Comparison of ENCODE assay signal across 9 mouse cellular contexts in the genomic region with DNA sequence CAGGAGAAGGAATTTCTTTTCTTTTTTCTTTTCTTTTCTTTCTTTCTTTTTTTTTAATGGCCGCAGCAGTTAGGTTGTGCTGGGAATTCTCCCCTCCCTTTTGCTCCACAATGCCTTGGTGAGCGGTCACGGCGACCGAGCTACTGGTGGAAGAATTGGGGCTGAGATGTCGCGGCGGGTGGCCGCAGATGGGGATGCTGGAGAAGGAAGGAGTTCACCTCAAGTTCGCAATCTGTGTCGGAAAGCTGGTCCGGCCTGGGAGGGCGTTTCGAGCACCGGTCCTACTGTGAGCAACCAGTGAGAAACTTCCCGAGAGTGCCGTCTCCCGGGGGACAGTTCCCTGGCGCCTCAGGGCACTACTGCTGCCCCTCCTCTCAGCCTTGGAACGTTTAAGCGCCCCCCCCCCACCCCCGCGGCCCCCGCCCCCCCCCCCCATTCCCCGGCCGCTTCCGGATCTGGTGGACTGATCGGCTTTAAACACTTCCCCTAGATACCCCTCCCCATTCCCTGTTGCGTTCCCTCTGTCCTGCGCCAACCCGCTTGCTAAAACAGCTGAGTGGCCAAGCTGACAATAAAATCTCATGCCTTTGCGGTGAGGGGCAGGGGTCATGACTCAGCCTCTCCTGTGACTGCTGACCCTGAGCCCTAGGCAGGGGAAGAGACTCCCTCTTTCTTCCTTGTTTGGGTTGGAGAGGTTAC. TPM values are rescaled to one million over a fixed set of nuclear protein-coding genes. Genes with fewer than 3 reads are reported as not detected.
DNase-seq lines count a peak whose midpoint lies in the region; ATAC-seq lines count a peak whose summit lies in the region.
"Had no signal": no experiment of that assay in that cellular context is flagged by ENCODE, and none has a peak within 500 bp of the region (broad histone marks: within the 10 kb centered on the region; RNA-seq: fewer than 3 reads in every experiment).

No protein-coding gene starts in this region.

- H3K4me3 ChIP-seq in kidney, embryonic 14.5 days (ENCODE audit: low read length): peak overlapping the region; percentile 67
- peak overlapping the region; percentile 65 for H3K4me3 ChIP-seq in embryonic facial prominence, embryonic 11.5 days (ENCODE audit: low read depth, low read length)
- H3K4me3 ChIP-seq in intestine, embryonic 15.5 days (replicated peaks): peak overlapping the region; percentile 73
- peak overlapping the region; percentile 73 for H3K4me3 ChIP-seq in neural tube, embryonic 11.5 days (ENCODE audit: low read depth, low read length)

- H3K4me1 ChIP-seq in kidney, embryonic 14.5 days (ENCODE audit: control insufficient read depth, insufficient read depth, low read length): peaks cover 32% of the 10 kb centered on the region
- H3K4me1 ChIP-seq in embryonic facial prominence, embryonic 11.5 days (ENCODE audit: control insufficient read depth, insufficient read depth, low read length): peaks cover 9% of the 10 kb centered on the region
- H3K4me1 ChIP-seq in intestine, embryonic 15.5 days (replicated peaks): peaks cover 33% of the 10 kb centered on the region
- H3K4me1 ChIP-seq in neural tube, embryonic 11.5 days (ENCODE audit: control insufficient read depth, insufficient read depth, low read length): peaks cover 22% of the 10 kb centered on the region

- H3K27ac ChIP-seq in kidney, embryonic 14.5 days (ENCODE audit: low read depth, low read length): peak overlapping the region; percentile 85
- peak overlapping the region; percentile 83 for H3K27ac ChIP-seq in embryonic facial prominence, embryonic 11.5 days (replicated peaks; ENCODE audit: low read depth, low read length)
- H3K27ac ChIP-seq in intestine, embryonic 15.5 days: peak overlapping the region; percentile 81
- peak overlapping the region; percentile 96 for H3K27ac ChIP-seq in neural tube, embryonic 11.5 days (ENCODE audit: low read depth, low read length)

- H3K27me3 ChIP-seq in kidney, embryonic 14.5 days (ENCODE audit: control insufficient read depth, insufficient read depth, low read length): no peaks in the 10 kb centered on the region
- H3K27me3 ChIP-seq in embryonic facial prominence, embryonic 11.5 days (ENCODE audit: control insufficient read depth, insufficient read depth, low read length): no peaks in the 10 kb centered on the region
- no peaks in the 10 kb centered on the region for H3K27me3 ChIP-seq in intestine, embryonic 15.5 days (replicated peaks)
- no peaks in the 10 kb centered on the region for H3K27me3 ChIP-seq in neural tube, embryonic 11.5 days (ENCODE audit: control insufficient read depth, insufficient read depth, low read length)
- H3K27me3 ChIP-seq: Patski had no signal

- peaks cover 21% of the 10 kb centered on the region; the same call in 1 of the 2 replicates for H3K36me3 ChIP-seq in kidney, embryonic 14.5 days (ENCODE audit: control insufficient read depth, insufficient read depth, low read length)
- no peaks in the 10 kb centered on the region for H3K36me3 ChIP-seq in embryonic facial prominence, embryonic 11.5 days (replicated peaks; ENCODE audit: control insufficient read depth, insufficient read depth, low read depth, low read length)
- 0 out of 2 replicates have a peak, but pooled peaks cover 5% of the 10 kb centered on the region for H3K36me3 ChIP-seq in intestine, embryonic 15.5 days
- peaks cover 2% of the 10 kb centered on the region for H3K36me3 ChIP-seq in neural tube, embryonic 11.5 days (ENCODE audit: control insufficient read depth, insufficient read depth, low read length)

- ATAC-seq in kidney, embryonic 14.5 days (ENCODE audit: low FRiP score, low TSS enrichment): peak; percentile 6; the same call in 1 of the 2 replicates
- ATAC-seq in embryonic facial prominence, embryonic 11.5 days (replicated peaks; ENCODE audit: insufficient number of reproducible peaks, low FRiP score, low TSS enrichment, low read depth): no peak
- no peak; the same call in 1 of the 2 replicates for ATAC-seq in intestine, embryonic 15.5 days
- ATAC-seq in neural tube, embryonic 11.5 days (ENCODE audit: insufficient read depth, low FRiP score, low TSS enrichment): 0 out of 2 replicates have a peak, but pooled peaks have one; percentile 24
- ATAC-seq in megakaryocyte progenitor cell, adult 5-6 weeks (replicated peaks; ENCODE audit: poor library complexity): no peak; the same call in 1 of the 2 replicates

- no peak for DNase-seq in kidney, postnatal 25 days
- DNase-seq in adrenal gland, adult 2 months: peak; percentile 72
- peak; percentile 59 for DNase-seq in embryonic facial prominence, embryonic 11.5 days (ENCODE audit: low spot score)
- DNase-seq in neural tube, embryonic 11.5 days (ENCODE audit: low spot score): peak; percentile 52
- no peak for DNase-seq in left cerebral cortex, adult 8-10 months (ENCODE audit: low spot score in 2 of 2)

- no peaks in the 10 kb centered on the region for H3K9me3 ChIP-seq in kidney, embryonic 14.5 days (ENCODE audit: control insufficient read depth, low read length)
- no peaks in the 10 kb centered on the region for H3K9me3 ChIP-seq in embryonic facial prominence, embryonic 11.5 days (replicated peaks; ENCODE audit: control insufficient read depth, low read length)
- no peaks in the 10 kb centered on the region for H3K9me3 ChIP-seq in intestine, embryonic 15.5 days
- H3K9me3 ChIP-seq in neural tube, embryonic 11.5 days (ENCODE audit: control insufficient read depth, low read length): no peaks in the 10 kb centered on the region

- H3K4me2 ChIP-seq in kidney, embryonic 14.5 days (replicated peaks; ENCODE audit: low read depth, low read length): peak overlapping the region; percentile 98
- peak overlapping the region; percentile 77 for H3K4me2 ChIP-seq in embryonic facial prominence, embryonic 11.5 days (ENCODE audit: low read depth, low read length)
- H3K4me2 ChIP-seq in intestine, embryonic 15.5 days (replicated peaks): peak overlapping the region; percentile 96
- H3K4me2 ChIP-seq in neural tube, embryonic 11.5 days (ENCODE audit: low read depth): peak overlapping the region; percentile 83

- peak overlapping the region; percentile 81 for H3K9ac ChIP-seq in kidney, embryonic 14.5 days (ENCODE audit: low read depth, low read length)
- H3K9ac ChIP-seq in embryonic facial prominence, embryonic 11.5 days (replicated peaks; ENCODE audit: low read length): peak overlapping the region; percentile 79
- peak overlapping the region; percentile 67 for H3K9ac ChIP-seq in intestine, embryonic 15.5 days
- peak overlapping the region; percentile 86 for H3K9ac ChIP-seq in neural tube, embryonic 11.5 days (ENCODE audit: low read length)

- WGBS in kidney, embryonic 14.5 days: 1% methylated on average over 25 of the region's 32 CpGs
- WGBS in embryonic facial prominence, embryonic 11.5 days: under 1% methylated on average over 23 of the region's 32 CpGs
- 5% methylated on average over 22 of the region's 32 CpGs for WGBS in intestine, embryonic 15.5 days
- under 1% methylated on average over 25 of the region's 32 CpGs for WGBS in neural tube, embryonic 11.5 days

RNA-seq across cellular contexts. Expression of gene Rai1, which starts 35.9 kb away (rescaled TPM):
- polyA plus RNA-seq in kidney, embryonic 14.5 days (2014; fragmentation: Nextera tagmentation; extraction: Ambion mirVana): 29.1 and 34.4 TPM in 2 replicates
- total RNA-seq in adrenal gland, adult 2 months (2021): 10 to 100 TPM; 41.4 to 46.7 TPM
- 72.1 and 82.5 TPM in 2 replicates for polyA plus RNA-seq in adrenal gland, adult 2 months (2012; rRNA removed)
- polyA plus RNA-seq in embryonic facial prominence, embryonic 11.5 days (2014; fragmentation: Nextera tagmentation; extraction: Ambion mirVana): 21.0 and 24.8 TPM in 2 replicates
- 18.2 and 18.5 TPM in 2 replicates for polyA plus RNA-seq in intestine, embryonic 15.5 days (2015; fragmentation: Nextera tagmentation; extraction: Ambion mirVana)
- polyA plus RNA-seq in neural tube, embryonic 11.5 days (2014; fragmentation: Nextera tagmentation; extraction: Ambion mirVana): 28.5 and 31.4 TPM in 2 replicates
- total RNA-seq in megakaryocyte progenitor cell, adult 5-6 weeks (2015): 26.8 and 35.7 TPM in 2 replicates
- total RNA-seq in megakaryocyte progenitor cell, adult 5-6 weeks (2017): 10.8 and 11.7 TPM in 2 replicates
- 10 to 100 TPM; 69.5 to 78.3 (median 71.5) TPM for total RNA-seq in left cerebral cortex, adult 8-10 months (2022)

Comparison
In these comparisons a context has a peak if more than half of its experiments do, and no peak if none do; other contexts are left out.
1. ATAC-seq: peak in kidney, embryonic 14.5 days (single experiment) and neural tube, embryonic 11.5 days (single experiment); none in embryonic facial prominence, embryonic 11.5 days (single experiment), intestine, embryonic 15.5 days (single experiment) and megakaryocyte progenitor cell, adult 5-6 weeks (single experiment).
2. DNase-seq: peak in adrenal gland, adult 2 months (single experiment), embryonic facial prominence, embryonic 11.5 days (single experiment) and neural tube, embryonic 11.5 days (single experiment); none in kidney, postnatal 25 days (0 of 2) and left cerebral cortex, adult 8-10 months (0 of 2).
3. Peak in every context shown above with its lines, with median percentiles within 50 percentile points of each other: H3K27ac ChIP-seq, H3K4me2 ChIP-seq, H3K4me3 ChIP-seq and H3K9ac ChIP-seq.